Mouse (Mus musculus): ENCODE measurements around the gene Cryba4.

Cryba4 gene

GRCm38 (mm10) chr5:112206543-112207255 lies 45.6 kb downstream of the Cryba4 start:
- DNase-seq (ENCODE audit: low read depth, low spot score): peak; percentile 53

GRCm38 (mm10) chr5:112199656-112200055 lies 52.7 kb downstream of the Cryba4 start:
- DNase-seq (ENCODE audit: low read depth, low spot score): peak; percentile 55

All from ZHBTc4 (cell line).